Mouse (Mus musculus): ENCODE measurements around the gene Lasp1. TPM values are rescaled to one million over a fixed set of nuclear protein-coding genes. Genes with fewer than 3 reads are reported as not detected.
A peak's percentile ranks its signal among the peaks of the same experiment; 100 is the strongest.
"Not testable (repeated sequence)": the region's sequence is repeated elsewhere in the genome, so short reads cannot be mapped to it uniquely, and the experiment has no call there.

The Lasp1 gene
- total RNA-seq, 2 experiments from 2014 or later = 192 to 202 TPM

GRCm38 (mm10) chr11:97790778-97791438 lies 7.9 kb upstream of the Lasp1 start:
- intact Hi-C loops (cut with DNase I); DNase-seq (ENCODE audit: low spot score in 2 of 2): not testable (repeated sequence)

GRCm38 (mm10) chr11:97793165-97793564 lies 5.6 kb upstream of the Lasp1 start:
- DNase-seq (ENCODE audit: low spot score in 2 of 2) = peak; percentile 42 to 60
- intact Hi-C loops (cut with DNase I) = no loop called here

DNA sequence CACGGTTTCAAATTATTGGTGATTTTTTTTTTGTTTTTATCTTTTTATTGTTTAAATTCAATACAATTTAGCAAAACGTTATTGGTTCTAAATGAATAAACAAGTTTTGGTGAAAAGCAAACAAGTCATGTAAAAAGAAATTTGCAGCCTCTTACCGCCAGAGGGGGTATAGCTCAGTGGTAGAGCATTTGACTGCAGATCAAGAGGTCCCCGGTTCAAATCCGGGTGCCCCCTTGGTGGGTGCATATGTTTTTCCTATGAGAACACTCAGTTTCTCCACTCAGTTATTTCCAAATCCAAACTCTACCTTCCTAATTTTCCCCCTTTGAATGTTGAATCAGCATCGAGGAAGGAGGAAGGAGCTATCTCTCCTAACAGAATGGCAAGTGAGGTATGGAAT lies 1.9 kb upstream of the Lasp1 start:
- intact Hi-C loops (cut with DNase I) = no loop called here

DNA sequence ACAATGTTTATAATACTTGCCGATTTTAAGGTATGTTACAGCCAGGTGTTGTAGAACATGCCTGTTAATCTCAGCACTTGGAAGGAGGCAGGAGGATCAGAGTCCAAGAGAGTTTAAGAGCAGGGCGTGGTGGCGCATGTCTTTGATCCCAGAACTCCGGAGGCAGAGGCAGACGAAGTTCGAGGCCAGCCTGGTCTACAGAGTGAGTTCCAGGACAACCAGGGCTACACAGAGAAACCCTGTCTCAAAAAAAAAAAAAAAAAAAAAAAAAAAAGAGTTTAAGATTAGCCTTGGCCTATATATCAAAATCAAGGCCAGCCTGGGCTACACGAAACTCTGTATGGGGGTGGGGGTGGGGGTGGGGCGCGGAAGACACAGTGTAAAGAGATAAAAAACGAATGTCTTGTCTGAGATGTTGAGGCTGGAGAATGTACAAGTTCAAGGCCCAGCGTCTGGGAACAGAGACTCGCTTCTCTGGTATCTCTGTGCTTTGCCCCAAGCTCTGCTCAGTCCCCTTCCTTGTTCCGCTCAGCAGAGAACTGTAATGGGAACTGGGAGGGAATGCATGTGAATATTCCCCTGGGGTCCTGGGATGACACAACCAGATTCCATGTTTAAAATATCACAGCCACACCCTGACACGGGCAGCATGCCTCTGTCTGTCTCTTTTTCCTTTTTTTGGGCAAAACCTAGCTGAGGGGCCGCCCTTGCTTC lies 1.3 kb upstream of the Lasp1 start:
- intact Hi-C loops (cut with DNase I) = loop anchor here (2.0 kb wide), 2 partner anchors 87 to 191 kb away; partner anchors contain the start of gene Fbxo47
- DNase-seq (ENCODE audit: low spot score in 2 of 2) = no peak

More for the DNA sequence above, 1.9 kb upstream of the Lasp1 start:
- peak; percentile 81 to 89 for DNase-seq (ENCODE audit: low spot score in 2 of 2)

- intact Hi-C loops (cut with DNase I) = loop anchor here (2.0 kb wide), 2 partner anchors 87 to 191 kb away; partner anchors contain the start of gene Fbxo47
- no peak for DNase-seq (ENCODE audit: low spot score in 2 of 2)
These were observed 741 bp upstream of the Lasp1 start for GRCm38 (mm10) chr11:97798083-97798435.

DNA sequence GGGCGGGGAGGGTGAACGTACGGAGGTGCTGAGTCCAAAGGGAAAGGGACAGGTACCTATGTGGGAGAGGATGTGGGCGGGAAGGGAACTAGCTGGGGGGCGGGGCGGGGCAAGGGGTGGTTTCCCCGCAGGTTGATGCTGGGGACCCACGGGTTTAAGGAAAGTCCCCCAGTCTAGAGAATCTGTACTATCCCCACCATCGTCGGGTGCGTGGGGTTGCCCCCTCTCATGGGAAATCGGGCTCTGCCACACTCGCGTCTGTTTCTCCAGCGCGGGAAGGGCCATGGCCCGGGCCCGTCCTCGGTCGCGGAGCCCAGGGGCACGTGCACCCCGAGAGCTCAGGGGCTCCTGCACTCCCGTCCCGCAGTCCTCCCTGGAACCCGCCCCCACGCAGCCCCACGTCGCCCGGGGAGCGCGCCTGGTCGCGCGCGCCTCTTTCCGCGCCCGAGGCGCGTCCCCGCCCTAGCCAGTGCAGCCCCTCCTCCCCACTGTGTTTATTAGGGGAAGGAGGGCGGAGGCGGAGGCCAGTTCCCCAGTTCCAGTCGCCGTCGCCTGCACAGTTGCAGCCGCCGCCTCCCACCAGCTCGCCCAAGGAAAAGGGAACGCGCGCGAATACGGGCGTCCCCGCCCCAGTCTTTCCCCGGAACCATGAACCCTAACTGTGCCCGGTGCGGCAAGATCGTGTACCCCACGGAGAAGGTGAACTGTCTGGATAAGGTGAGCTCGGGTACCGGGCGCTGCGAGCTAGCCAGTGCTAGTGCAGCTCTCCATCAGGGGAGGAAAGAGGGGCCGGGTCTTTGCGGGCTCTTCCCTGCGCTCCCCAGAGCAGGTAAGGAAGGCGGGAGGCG lies 570 bp downstream of the Lasp1 start:
- intact Hi-C loops (cut with DNase I) = loop anchor here (1.0 to 2.0 kb wide), 3 partner anchors 42 to 189 kb away; partner anchors contain the start of gene Fbxo47
- peak; percentile 87 to 89 for DNase-seq (ENCODE audit: low spot score in 2 of 2)

DNA sequence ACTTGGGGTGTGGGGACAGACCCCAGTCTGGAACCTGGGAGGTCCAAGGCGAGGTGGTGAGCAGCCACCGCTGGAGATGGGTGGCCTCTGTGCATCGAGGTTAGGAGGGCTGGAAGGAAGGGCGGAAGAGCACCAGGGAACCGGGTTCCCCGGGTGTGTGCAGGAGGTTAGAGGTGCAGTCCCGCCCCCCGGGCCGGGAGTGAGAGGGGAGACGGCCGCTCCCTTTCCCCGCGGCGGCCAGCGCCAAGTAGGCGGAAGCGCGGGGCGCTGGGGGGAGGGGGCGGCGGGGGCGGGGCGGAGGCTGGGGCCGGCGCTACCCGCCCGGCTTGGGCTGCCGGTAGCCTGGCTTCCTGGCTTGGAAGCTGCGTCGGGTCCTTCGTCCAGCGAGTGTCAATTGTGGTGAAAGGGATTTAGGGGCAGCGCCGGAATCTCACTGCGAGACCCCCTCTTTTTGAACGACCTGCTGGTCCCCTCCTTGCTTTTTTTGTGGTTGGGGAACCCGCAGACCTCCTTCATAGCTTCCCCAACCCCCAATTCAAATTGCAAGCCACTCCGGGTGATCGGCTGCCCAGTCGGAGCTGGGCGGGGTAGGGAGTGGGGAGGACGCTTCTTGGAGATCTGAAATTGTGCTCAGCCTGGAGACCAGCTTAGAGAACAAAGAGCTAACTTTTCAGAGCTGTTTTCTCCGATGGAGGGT lies 1.3 kb downstream of the Lasp1 start:
- intact Hi-C loops (cut with DNase I) = loop anchor here (1.0 to 2.0 kb wide), 3 partner anchors 41 to 189 kb away; partner anchors contain the start of gene Fbxo47

DNA sequence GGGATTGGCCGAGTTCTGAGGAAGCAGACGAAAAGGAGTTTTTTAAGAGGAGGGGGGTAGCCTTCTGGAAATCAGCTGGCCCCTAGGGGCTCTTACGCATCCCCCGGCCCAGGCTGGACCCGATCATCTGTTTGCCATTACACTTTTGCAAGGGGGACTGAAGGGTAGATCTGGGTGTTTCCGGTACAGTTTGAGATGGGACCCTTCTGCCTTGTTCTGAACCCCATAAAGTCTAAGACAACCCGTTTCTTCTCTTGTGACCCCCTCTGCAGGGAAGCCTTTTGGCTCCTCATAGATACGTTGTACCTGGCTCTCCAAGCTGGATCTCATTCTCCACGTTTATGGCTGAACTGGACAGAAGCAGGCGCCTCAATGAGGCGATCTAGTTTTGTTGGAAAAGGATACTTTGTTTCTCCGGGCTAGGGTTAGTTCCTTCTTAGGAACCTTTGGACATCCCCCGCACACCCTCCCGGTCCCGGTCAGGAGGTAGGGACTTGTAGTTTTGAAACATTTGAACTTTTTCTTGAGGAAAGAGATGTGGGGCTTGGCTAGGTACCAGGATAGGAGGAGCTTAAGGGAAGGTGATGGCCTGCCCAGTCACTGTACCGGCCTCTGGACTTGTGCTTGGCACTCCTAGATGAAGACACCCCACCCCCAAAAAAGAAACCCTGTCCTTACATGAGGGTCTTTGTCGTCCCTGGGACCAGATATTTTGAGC lies 2.0 kb downstream of the Lasp1 start:
- intact Hi-C loops (cut with DNase I) = no loop called here
- no peak for DNase-seq (ENCODE audit: low spot score in 2 of 2)

More for the DNA sequence above, 1.3 kb downstream of the Lasp1 start:
- peak; percentile 57 for DNase-seq (ENCODE audit: low spot score in 2 of 2)

- intact Hi-C loops (cut with DNase I) = no loop called here
- DNase-seq (ENCODE audit: low spot score in 2 of 2) = peak; percentile 50 to 69
These were observed 2.8 kb downstream of the Lasp1 start for GRCm38 (mm10) chr11:97801409-97802193.

GRCm38 (mm10) chr11:97802194-97802470 lies 3.3 kb downstream of the Lasp1 start:
- no peak for DNase-seq (ENCODE audit: low spot score in 2 of 2)
- intact Hi-C loops (cut with DNase I) = no loop called here

GRCm38 (mm10) chr11:97802495-97802894 lies 3.7 kb downstream of the Lasp1 start:
- intact Hi-C loops (cut with DNase I) = no loop called here

GRCm38 (mm10) chr11:97803847-97804246 lies 5.0 kb downstream of the Lasp1 start:
- intact Hi-C loops (cut with DNase I) = no loop called here
- DNase-seq (ENCODE audit: low spot score in 2 of 2) = no peak

More at GRCm38 (mm10) chr11:97802495-97802894, 3.7 kb downstream of the Lasp1 start:
- DNase-seq (ENCODE audit: low spot score in 2 of 2) = no peak

DNA sequence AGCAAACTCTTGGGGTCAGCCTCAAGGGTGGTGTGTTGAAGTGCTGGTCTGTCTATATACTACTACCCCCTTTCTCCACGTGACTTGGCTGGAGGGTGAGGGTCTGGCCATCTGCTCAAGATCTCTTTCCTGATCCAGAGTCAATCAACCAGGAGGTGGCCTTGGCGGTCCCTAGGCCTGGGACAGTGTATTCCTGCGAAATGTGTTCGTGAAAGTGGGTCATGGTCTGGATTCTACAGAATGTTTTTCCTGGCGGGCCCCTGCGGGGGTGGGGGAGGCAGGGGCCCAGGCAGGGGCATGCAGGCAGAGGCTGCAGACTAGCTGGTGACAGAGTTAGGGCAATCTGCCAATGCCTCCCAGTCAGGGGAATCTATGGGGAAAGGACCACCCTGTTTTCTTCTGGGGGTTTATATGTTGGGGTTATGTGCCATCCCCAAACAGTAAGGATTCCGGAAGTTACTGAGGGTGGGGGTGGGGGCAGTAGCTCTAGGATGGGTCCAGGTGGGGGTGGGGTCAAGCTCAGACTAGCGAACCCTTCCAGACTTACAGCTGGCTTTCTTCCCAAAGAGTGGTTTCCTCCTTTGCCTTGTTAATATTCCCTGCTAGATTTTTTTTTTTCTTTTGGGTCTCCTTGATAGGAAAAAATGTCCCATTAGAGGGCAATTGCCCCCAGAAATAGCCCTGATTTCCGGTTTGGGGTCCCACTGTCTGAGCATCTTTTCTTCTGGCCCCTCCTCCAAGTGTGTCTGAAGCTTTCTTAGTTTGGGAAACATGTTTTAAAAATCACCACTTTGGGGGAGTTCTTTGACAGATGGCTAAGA lies 6.3 kb downstream of the Lasp1 start:
- DNase-seq (ENCODE audit: low spot score in 2 of 2) = no peak
- intact Hi-C loops (cut with DNase I) = no loop called here

- intact Hi-C loops (cut with DNase I) = no loop called here
These were observed 7.1 kb downstream of the Lasp1 start for GRCm38 (mm10) chr11:97805662-97806612.

GRCm38 (mm10) chr11:97806613-97806964 lies 7.8 kb downstream of the Lasp1 start:
- intact Hi-C loops (cut with DNase I) = no loop called here
- no peak for DNase-seq (ENCODE audit: low spot score in 2 of 2)

More at GRCm38 (mm10) chr11:97805662-97806612, 7.1 kb downstream of the Lasp1 start:
- DNase-seq (ENCODE audit: low spot score in 2 of 2) = no peak

DNA sequence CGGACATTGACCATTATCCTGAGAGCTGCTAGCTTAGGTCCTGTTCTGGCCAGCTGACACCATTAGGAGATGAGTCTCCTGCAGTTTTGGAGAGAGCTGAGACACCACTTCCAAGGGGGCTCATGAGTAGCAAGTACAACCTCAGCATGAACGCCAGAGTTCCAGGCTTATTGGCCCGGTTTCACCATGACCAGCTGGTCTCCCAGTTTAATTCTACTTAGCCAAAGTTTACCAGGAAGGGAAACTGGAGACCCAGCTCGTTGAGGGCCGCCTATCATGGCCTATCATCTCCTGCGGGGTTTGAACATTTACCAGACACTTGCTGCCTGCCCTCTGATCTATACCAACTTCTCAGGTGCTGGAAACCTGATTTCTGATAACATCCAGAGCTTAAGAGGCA lies 8.8 kb downstream of the Lasp1 start:
- no peak for DNase-seq (ENCODE audit: low spot score in 2 of 2)
- intact Hi-C loops (cut with DNase I) = no loop called here
